Mouse (Mus musculus): ENCODE measurements around the gene Mtcl1.

The Mtcl1 gene

GRCm38 (mm10) chr17:66449460-66450341, at the start of gene Mtcl1:
Mtcl1 (minus strand) TSS chr17:66449750.
- peak; percentile 58 to 61 for DNase-seq (ENCODE audit: low spot score in 2 of 2)

GRCm38 (mm10) chr17:66498598-66498997, 49.0 kb upstream of the Mtcl1 start:
- no peak for DNase-seq (ENCODE audit: low spot score in 2 of 2)

GRCm38 (mm10) chr17:66496589-66496988, 47.0 kb upstream of the Mtcl1 start:
- DNase-seq (ENCODE audit: low spot score in 2 of 2), result no peak

GRCm38 (mm10) chr17:66490022-66490601, 40.6 kb upstream of the Mtcl1 start:
- peak in 1 of 2 experiments; percentile 28 for DNase-seq (ENCODE audit: low spot score in 2 of 2)

- DNase-seq (ENCODE audit: low spot score in 2 of 2), result no peak
Observed at GRCm38 (mm10) chr17:66486576-66486975, 37.0 kb upstream of the Mtcl1 start.

- peak; percentile 63 to 74 for DNase-seq (ENCODE audit: low spot score in 2 of 2)
Observed at GRCm38 (mm10) chr17:66485742-66486141, 36.2 kb upstream of the Mtcl1 start.

- no peak for DNase-seq (ENCODE audit: low spot score in 2 of 2)
Observed at GRCm38 (mm10) chr17:66484965-66485364, 35.4 kb upstream of the Mtcl1 start.

- no peak for DNase-seq (ENCODE audit: low spot score in 2 of 2)
Observed at GRCm38 (mm10) chr17:66483651-66484454, 34.3 kb upstream of the Mtcl1 start.

- DNase-seq (ENCODE audit: low spot score in 2 of 2), result no peak
Observed at GRCm38 (mm10) chr17:66481295-66481694, 31.7 kb upstream of the Mtcl1 start.

- no peak for DNase-seq (ENCODE audit: low spot score in 2 of 2)
Observed at GRCm38 (mm10) chr17:66480491-66481278, 31.1 kb upstream of the Mtcl1 start.

- no peak for DNase-seq (ENCODE audit: low spot score in 2 of 2)
Observed at GRCm38 (mm10) chr17:66479813-66480490, 30.4 kb upstream of the Mtcl1 start.

- DNase-seq (ENCODE audit: low spot score in 2 of 2), result peak in 1 of 2 experiments; percentile 5
Observed at GRCm38 (mm10) chr17:66479311-66479710, 29.8 kb upstream of the Mtcl1 start.

GRCm38 (mm10) chr17:66473205-66473604, 23.7 kb upstream of the Mtcl1 start:
- DNase-seq (ENCODE audit: low spot score in 2 of 2), result no peak

- no peak for DNase-seq (ENCODE audit: low spot score in 2 of 2)
Observed at GRCm38 (mm10) chr17:66471775-66472174, 22.2 kb upstream of the Mtcl1 start.

- DNase-seq (ENCODE audit: low spot score in 2 of 2), result no peak
Observed at GRCm38 (mm10) chr17:66471252-66471651, 21.7 kb upstream of the Mtcl1 start.

GRCm38 (mm10) chr17:66470020-66470419, 20.5 kb upstream of the Mtcl1 start:
- DNase-seq (ENCODE audit: low spot score in 2 of 2), result no peak

- no peak for DNase-seq (ENCODE audit: low spot score in 2 of 2)
Observed at GRCm38 (mm10) chr17:66457278-66457677, 7.7 kb upstream of the Mtcl1 start.

GRCm38 (mm10) chr17:66451143-66451542, 1.6 kb upstream of the Mtcl1 start:
- peak; percentile 77 to 82 for DNase-seq (ENCODE audit: low spot score in 2 of 2)

GRCm38 (mm10) chr17:66450526-66451070, 1.0 kb upstream of the Mtcl1 start:
- DNase-seq (ENCODE audit: low spot score in 2 of 2), result peak in 1 of 2 experiments; percentile 4
